Mouse (Mus musculus) midbrain, embryonic 11.5 days (tissue): ENCODE results near the gene Gm30191. TPM values are rescaled to one million over a fixed set of nuclear protein-coding genes. Genes with fewer than 3 reads are reported as not detected.
"Not testable (repeated sequence)": the region's sequence is repeated elsewhere in the genome, so short reads cannot be mapped to it uniquely, and the experiment has no call there.

Source experiments
- ATAC-seq: fragments of 200-750 bp; cut with Nextera tagmentation; 2 replicates; pipeline ENCODE4 v1.8.0; 2017; ENCODE audit warnings: moderate TSS enrichment, moderate library complexity; ENCODE audit not compliant: low FRiP score
- DNase-seq: peaks from one replicate; pipeline ENCODE4 v3.0.0; 2015; ENCODE audit warnings: low spot score; ENCODE audit errors: missing footprints
- H3K27ac ChIP-seq: fragments of 300-500 bp; sonication (generic); 2 replicates; pipeline ENCODE4 v1.5.1; 2014; ENCODE audit warnings: low read depth, low read length
- H3K27me3 ChIP-seq: fragments of 300-500 bp; sonication (generic); 2 replicates; pipeline ENCODE4 v1.6.1; 2014; ENCODE audit warnings: mild to moderate bottlenecking, low read length, moderate library complexity, mixed read lengths; ENCODE audit not compliant: control insufficient read depth, insufficient read depth
- H3K36me3 ChIP-seq: fragments of 300-500 bp; sonication (generic); 2 replicates; pipeline ENCODE4 v1.6.1; 2014; ENCODE audit warnings: mild to moderate bottlenecking, low read length, moderate library complexity, mixed read lengths; ENCODE audit not compliant: control insufficient read depth, insufficient read depth
- H3K4me1 ChIP-seq: fragments of 300-500 bp; sonication (generic); 2 replicates; pipeline ENCODE4 v1.6.1; 2014; ENCODE audit warnings: low read length; ENCODE audit not compliant: control insufficient read depth, insufficient read depth
- H3K4me2 ChIP-seq: fragments of 300-500 bp; sonication (generic); 2 replicates; pipeline ENCODE4 v1.6.1; 2014; ENCODE audit warnings: mild to moderate bottlenecking, moderate library complexity
- H3K4me3 ChIP-seq: fragments of 300-500 bp; sonication (generic); 2 replicates; pipeline ENCODE4 v1.5.1; 2014; ENCODE audit warnings: low read depth, low read length
- H3K9ac ChIP-seq: fragments of 300-500 bp; sonication (generic); 2 replicates; pipeline ENCODE4 v1.6.1; 2014; ENCODE audit warnings: low read length
- H3K9me3 ChIP-seq: fragments of 300-500 bp; sonication (generic); 2 replicates; pipeline ENCODE4 v1.6.1; 2016; ENCODE audit warnings: low read length; ENCODE audit not compliant: control insufficient read depth
- WGBS: fragments of 180-500 bp; shearing (Covaris S2); extraction: QIAGEN DNeasy Blood & Tissue Kit; methylation state at CpG from one replicate; pipeline ENCODE4 v1.1.7; 2014; 5-methylcytosine and 5-hydroxymethylcytosine counted together
- polyA plus RNA-seq: library from polyadenylated mRNA; unstranded; fragments of >200 nt; fragmentation: Nextera tagmentation; extraction: Ambion mirVana; gene quantifications from 2 replicates; pipeline ENCODE4 v1.2.1, GENCODE M21; 2014

Gm30191 gene
- polyA plus RNA-seq, 1 experiment from 2014 or later: 0.22 TPM

- ATAC-seq (no peak), DNase-seq (peak; percentile 99)
- no peaks in the 10 kb centered on the region for H3K36me3 ChIP-seq
- H3K27ac ChIP-seq: no peak overlapping the region
- H3K4me1 ChIP-seq: peaks cover 7% of the 10 kb centered on the region
- 24% methylated on average over 7 of the region's 7 CpGs for WGBS
- H3K9me3 ChIP-seq: no peaks in the 10 kb centered on the region
- no peak overlapping the region for H3K4me3 ChIP-seq
- H3K4me2 ChIP-seq: no peak overlapping the region
- H3K27me3 ChIP-seq: no peaks in the 10 kb centered on the region
- no peak overlapping the region for H3K9ac ChIP-seq
Measured at GRCm38 (mm10) chr4:134292067-134292466, 45.3 kb downstream of the Gm30191 start.

GRCm38 (mm10) chr4:134293061-134293691 lies 46.4 kb downstream of the Gm30191 start:
- Histone ChIP-seq H3K27me3 (no peaks in the 10 kb centered on the region), H3K9me3 (no peaks in the 10 kb centered on the region), H3K9ac (no peak overlapping the region), H3K27ac (no peak overlapping the region), H3K4me2 (no peak overlapping the region), H3K36me3 (no peaks in the 10 kb centered on the region), H3K4me1 (peaks cover 5% of the 10 kb centered on the region), H3K4me3 (no peak overlapping the region)
- ATAC-seq (no peak), DNase-seq (no peak)
- WGBS: 75% methylated on average over 18 of the region's 18 CpGs

- Histone ChIP-seq H3K4me1 (no peaks in the 10 kb centered on the region), H3K4me3 (no peak overlapping the region), H3K27me3 (no peaks in the 10 kb centered on the region), H3K27ac (no peak overlapping the region), H3K4me2 (no peak overlapping the region), H3K36me3 (no peaks in the 10 kb centered on the region), H3K9ac (no peak overlapping the region), H3K9me3 (no peaks in the 10 kb centered on the region)
- 72% methylated on average over 9 of the region's 9 CpGs for WGBS
- no peak for ATAC-seq
- DNase-seq: no peak
Measured at GRCm38 (mm10) chr4:134293692-134294163, 47.0 kb downstream of the Gm30191 start.

GRCm38 (mm10) chr4:134296096-134296495 lies 49.4 kb downstream of the Gm30191 start:
- DNase-seq, H3K36me3 ChIP-seq, H3K4me2 ChIP-seq, H3K27me3 ChIP-seq, H3K4me3 ChIP-seq, ATAC-seq, H3K27ac ChIP-seq, H3K9ac ChIP-seq, H3K9me3 ChIP-seq, H3K4me1 ChIP-seq: not testable (repeated sequence)
- WGBS: 82% methylated on average over 4 of the region's 4 CpGs

GRCm38 (mm10) chr4:134296523-134296922 lies 49.8 kb downstream of the Gm30191 start:
- no peak overlapping the region for H3K4me2 ChIP-seq
- no peaks in the 10 kb centered on the region for H3K36me3 ChIP-seq
- H3K27me3 ChIP-seq: no peaks in the 10 kb centered on the region
- H3K9me3 ChIP-seq: no peaks in the 10 kb centered on the region
- H3K27ac ChIP-seq: no peak overlapping the region
- H3K9ac ChIP-seq: no peak overlapping the region
- H3K4me1 ChIP-seq: no peaks in the 10 kb centered on the region
- DNase-seq (no peak), ATAC-seq (no peak)
- H3K4me3 ChIP-seq: no peak overlapping the region
- WGBS: 94% methylated on average over 4 of the region's 4 CpGs

- Histone ChIP-seq H3K36me3 (no peaks in the 10 kb centered on the region), H3K9me3 (no peaks in the 10 kb centered on the region), H3K4me1 (no peaks in the 10 kb centered on the region), H3K27me3 (no peaks in the 10 kb centered on the region), H3K4me2 (no peak overlapping the region), H3K9ac (no peak overlapping the region), H3K4me3 (no peak overlapping the region), H3K27ac (no peak overlapping the region)
- 95% methylated on average over 8 of the region's 8 CpGs for WGBS
- ATAC-seq (no peak), DNase-seq (no peak)
Measured at GRCm38 (mm10) chr4:134297369-134297768, 50.6 kb downstream of the Gm30191 start.

- ATAC-seq: no peak
- DNase-seq: no peak
Measured at GRCm38 (mm10) chr4:134298626-134299497, 52.1 kb downstream of the Gm30191 start.

GRCm38 (mm10) chr4:134299498-134299810 lies 52.7 kb downstream of the Gm30191 start:
- Histone ChIP-seq H3K4me1 (no peaks in the 10 kb centered on the region), H3K9ac (no peak overlapping the region), H3K36me3 (no peaks in the 10 kb centered on the region), H3K27ac (no peak overlapping the region), H3K4me3 (no peak overlapping the region), H3K9me3 (no peaks in the 10 kb centered on the region), H3K4me2 (no peak overlapping the region), H3K27me3 (no peaks in the 10 kb centered on the region)
- no peak for ATAC-seq
- no peak for DNase-seq
- WGBS: 72% methylated on average over 4 of the region's 4 CpGs

More at GRCm38 (mm10) chr4:134298626-134299497, 52.1 kb downstream of the Gm30191 start:
- no peaks in the 10 kb centered on the region for H3K27me3 ChIP-seq
- no peak overlapping the region for H3K27ac ChIP-seq
- no peaks in the 10 kb centered on the region for H3K9me3 ChIP-seq
- H3K4me1 ChIP-seq: no peaks in the 10 kb centered on the region
- 73% methylated on average over 19 of the region's 19 CpGs for WGBS
- no peak overlapping the region for H3K4me3 ChIP-seq
- H3K36me3 ChIP-seq: no peaks in the 10 kb centered on the region
- no peak overlapping the region for H3K4me2 ChIP-seq
- no peak overlapping the region for H3K9ac ChIP-seq
